Mouse (Mus musculus) heart, postnatal 10 days (tissue): Measurements from ENCODE around the gene Ube2q1. TPM values are rescaled to one million over a fixed set of nuclear protein-coding genes. Genes with fewer than 3 reads are reported as not detected.
A peak's percentile ranks its signal among the peaks of the same experiment; 100 is the strongest.

ENCODE experiments used
- DNase-seq, 2 experiments: peaks; one replicate each; pipeline ENCODE4 v3.0.0; 2021
- intact Hi-C: fragments of 180-260 bp; cut with DNase I; formaldehyde crosslinking; loops from one replicate; pipeline ENCODE4 v1.15.1; 2025
- total RNA-seq, 2 experiments: library from RNA; stranded (reverse); gene quantifications; 2 replicates each; pipeline ENCODE4 v1.2.3; 2021

Ube2q1 gene
- 10 to 100 TPM; 32.3 to 37.3 TPM for total RNA-seq

DNA sequence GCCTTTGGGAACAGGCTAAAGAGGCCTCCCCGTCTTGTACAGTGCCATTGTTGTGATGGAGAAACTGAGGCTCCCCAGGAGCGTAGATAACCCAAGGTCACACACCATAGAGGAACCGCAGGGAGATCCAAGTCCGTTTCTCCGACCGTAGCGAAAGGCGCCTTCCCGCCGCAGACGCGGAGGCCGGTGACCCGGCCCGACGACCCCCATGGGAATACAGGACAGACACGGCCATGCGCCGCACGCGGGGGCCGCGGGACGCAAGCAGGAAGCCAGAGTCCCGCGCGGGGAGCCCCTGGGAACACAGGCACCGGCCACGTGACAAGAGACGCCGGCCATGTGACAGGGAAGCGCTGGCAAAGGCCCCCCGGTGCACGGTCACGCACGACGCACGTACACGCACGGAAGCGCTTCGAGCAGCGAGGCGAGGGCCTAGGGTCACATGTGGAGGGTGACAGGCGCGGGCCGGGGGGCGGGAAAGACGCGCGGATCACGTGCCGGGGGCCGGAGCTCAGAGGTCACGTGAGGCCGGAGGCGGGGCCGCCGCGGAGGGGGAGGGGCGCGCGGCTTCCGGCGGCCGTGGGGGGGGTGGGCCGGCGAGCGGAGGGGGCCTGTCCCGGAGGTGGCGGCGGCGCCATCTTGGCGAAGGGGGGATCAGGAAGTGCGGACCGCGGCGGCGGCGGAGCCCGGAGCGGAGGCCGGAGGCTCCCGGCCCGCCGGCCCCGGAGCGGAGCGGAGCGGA is at the start of gene Ube2q1:
Ube2q1 (plus strand) TSS at position 649 of the 742 bp plus-strand sequence.
- peak; percentile 97 for DNase-seq
- intact Hi-C loops, result loop anchor here (1.0 to 5.0 kb wide), 3 partner anchors 42 to 314 kb away; no protein-coding TSS in a partner anchor

DNA sequence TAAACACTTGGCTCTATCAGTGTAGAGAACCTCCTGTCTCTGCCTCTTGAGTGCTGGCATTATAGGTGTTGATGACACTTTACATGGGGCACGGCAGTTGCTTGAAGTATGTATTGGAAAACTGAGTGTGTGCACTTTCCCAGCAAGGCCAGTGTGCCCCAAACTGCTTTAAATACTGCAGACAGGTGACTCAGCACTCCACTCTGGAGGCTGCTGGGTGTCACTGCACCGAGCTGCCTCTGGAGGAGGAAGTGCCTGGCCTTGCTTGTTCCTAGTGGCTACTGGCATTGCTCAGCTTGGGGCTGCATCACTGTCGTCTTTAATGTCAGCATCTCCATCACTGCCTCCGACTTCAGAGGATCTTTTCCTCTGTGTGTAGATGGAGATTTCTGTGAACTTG is 46.4 kb upstream of the Ube2q1 start:
- DNase-seq, result peak; percentile 57 to 61
- intact Hi-C loops, result no loop called here

DNA sequence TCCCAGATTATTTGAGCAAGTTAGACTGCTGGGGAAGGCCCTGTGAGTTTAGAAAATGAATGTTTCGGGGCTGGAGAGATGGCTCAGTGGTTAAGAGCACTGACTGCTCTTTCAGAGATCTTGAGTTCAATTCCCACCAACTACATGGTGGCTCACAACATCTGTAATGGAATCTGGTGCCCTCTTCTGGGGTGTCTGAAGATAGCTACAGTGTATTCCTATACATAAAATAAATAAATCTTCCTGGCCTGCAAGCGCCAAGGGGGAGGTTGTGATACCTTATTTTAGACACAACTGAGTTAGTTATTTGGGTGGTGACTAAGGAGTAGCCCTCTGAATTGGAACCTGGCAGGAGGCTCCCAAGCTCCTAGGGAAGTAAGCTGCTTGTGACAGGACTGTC is 44.6 kb upstream of the Ube2q1 start:
- intact Hi-C loops, result no loop called here
- no peak for DNase-seq

GRCm38 (mm10) chr3:89730350-89731331 is 42.8 kb upstream of the Ube2q1 start:
- intact Hi-C loops, result loop anchor here (1.0 to 2.0 kb wide), 2 partner anchors 42 to 126 kb away; no protein-coding TSS in a partner anchor

GRCm38 (mm10) chr3:89732091-89732490 is 41.3 kb upstream of the Ube2q1 start:
- intact Hi-C loops, result no loop called here
- DNase-seq, result no peak

More at GRCm38 (mm10) chr3:89730350-89731331, 42.8 kb upstream of the Ube2q1 start:
- peak; percentile 86 to 88 for DNase-seq

- intact Hi-C loops, result no loop called here
- DNase-seq, result no peak
These were observed 34.9 kb upstream of the Ube2q1 start for GRCm38 (mm10) chr3:89738509-89738908.

- intact Hi-C loops, result no loop called here
- peak in 1 of 2 experiments; percentile 17 for DNase-seq
These were observed 21.1 kb upstream of the Ube2q1 start for GRCm38 (mm10) chr3:89752307-89752706.

DNA sequence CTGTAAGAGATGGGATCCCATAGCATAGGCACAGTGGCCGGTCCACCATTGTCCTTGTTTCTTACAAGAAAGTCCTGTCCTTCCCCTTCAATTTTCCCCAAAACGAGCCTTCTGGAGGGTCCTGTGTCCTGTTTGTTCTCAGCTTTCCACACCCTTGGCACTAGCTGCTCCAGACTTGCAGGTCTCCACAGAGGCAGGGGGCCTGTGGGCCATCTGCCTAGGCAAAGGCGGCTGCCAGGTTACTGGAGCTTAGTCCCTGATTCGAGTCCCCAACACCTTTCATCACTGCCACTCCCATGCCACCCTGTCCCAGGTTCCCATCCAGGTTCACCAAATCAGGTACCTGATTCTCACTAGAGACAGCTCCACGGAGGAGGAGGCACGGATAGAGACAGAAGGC is 18.1 kb upstream of the Ube2q1 start:
- DNase-seq, result no peak
- intact Hi-C loops, result no loop called here

DNA sequence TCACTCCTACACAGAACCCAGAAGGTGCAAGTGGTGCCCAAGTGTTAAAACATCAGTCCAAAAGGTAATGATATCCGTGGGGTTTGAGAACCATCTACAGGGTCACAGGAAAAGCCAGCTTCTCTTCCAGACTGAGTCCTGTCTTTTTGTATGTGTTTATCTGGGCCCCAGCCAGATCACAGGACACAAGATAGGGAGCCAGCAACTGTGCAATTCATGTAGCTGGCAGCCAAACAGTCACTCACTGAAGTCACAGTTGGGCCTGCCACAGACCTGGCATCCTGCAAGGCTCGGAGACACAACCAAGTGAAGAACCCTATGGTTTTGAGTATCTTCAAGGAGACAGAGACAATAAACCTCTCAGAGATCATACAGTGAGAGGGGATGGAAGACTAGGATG is 15.6 kb upstream of the Ube2q1 start:
- intact Hi-C loops, result no loop called here
- DNase-seq, result no peak

- no peak for DNase-seq
- intact Hi-C loops, result no loop called here
These were observed 13.6 kb upstream of the Ube2q1 start for GRCm38 (mm10) chr3:89759786-89760185.

DNA sequence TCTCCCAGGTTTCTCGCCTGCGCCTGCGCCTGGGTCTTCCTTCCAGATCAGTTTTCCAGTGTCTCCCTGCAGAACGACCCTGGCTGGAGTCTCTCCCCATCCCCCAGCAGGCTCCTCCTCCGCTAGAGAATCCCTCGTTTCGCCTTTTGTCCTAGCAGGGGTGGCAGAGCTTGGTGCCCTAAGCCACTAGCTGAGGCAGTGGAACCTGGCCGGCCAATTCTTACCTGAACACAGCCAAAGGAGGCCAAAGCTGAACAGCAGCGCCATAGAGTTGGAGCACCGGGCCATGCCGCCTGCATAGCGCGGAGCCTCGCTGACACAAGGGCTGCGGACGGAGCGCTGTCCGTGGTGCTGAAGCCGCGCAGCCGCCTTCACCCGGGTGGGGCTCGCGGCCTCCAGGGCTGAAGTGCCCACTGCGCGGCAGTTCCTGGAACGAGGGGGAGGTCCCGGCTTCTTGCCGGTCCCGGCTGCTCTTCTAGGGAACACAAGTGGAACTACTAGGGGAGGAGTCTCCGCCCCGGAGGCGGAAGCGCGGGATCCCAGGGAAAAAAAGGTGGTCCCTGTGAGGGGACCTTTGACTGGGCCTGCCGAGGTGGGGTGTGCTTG is 9.2 kb upstream of the Ube2q1 start, which contains the start of gene Chrnb2:
Chrnb2 (minus strand) TSS at position 514 of the 606 bp plus-strand sequence.
- intact Hi-C loops, result no loop called here
- peak; percentile 84 to 88 for DNase-seq

DNA sequence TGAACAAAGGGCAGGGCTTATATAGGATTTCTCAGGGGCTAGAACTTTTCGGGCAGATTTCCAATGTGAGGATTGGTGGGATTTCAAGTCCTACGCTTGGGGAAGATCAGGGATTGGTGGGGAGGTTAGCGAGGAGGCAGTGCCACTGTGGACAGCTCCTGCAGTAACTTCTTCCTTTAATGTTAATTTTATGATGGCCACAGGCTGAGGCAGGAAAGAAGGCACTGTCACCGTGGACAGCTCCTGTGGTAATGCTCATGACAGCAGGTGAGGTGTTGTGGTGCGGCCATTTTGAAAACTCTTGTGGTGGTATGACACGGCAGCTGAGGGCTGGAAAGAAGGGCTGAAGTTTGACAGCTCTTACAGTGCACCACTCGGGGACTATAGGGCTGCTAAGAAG is 3.8 kb upstream of the Ube2q1 start:
- intact Hi-C loops, result no loop called here
- no peak for DNase-seq

- intact Hi-C loops, result loop anchor here (5.0 kb wide), 1 partner anchor 258 kb away; no protein-coding TSS in a partner anchor
- no peak for DNase-seq
These were observed 2.9 kb upstream of the Ube2q1 start for GRCm38 (mm10) chr3:89770425-89771002.

DNA sequence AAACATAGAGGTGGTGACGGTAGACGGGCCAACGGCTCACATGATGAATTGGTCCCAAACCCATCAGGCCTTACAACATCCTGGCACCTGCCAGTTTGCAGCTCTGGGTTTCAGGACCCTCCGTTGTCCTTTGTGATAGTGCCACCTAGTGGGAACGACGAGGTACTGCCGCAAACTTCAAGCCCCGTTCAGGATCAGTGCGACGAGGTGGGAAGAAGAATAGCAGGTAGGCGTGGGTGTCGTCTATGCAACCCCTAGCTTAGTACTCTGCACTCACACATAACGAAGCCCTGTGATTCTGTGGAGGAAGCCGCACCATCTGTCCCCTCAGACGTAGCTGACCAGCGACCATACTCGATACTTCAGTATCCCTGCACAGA is 838 bp upstream of the Ube2q1 start:
- intact Hi-C loops, result loop anchor here (1.0 to 5.0 kb wide), 2 partner anchors 41 to 260 kb away; no protein-coding TSS in a partner anchor
- DNase-seq, result peak; percentile 88 to 91

DNA sequence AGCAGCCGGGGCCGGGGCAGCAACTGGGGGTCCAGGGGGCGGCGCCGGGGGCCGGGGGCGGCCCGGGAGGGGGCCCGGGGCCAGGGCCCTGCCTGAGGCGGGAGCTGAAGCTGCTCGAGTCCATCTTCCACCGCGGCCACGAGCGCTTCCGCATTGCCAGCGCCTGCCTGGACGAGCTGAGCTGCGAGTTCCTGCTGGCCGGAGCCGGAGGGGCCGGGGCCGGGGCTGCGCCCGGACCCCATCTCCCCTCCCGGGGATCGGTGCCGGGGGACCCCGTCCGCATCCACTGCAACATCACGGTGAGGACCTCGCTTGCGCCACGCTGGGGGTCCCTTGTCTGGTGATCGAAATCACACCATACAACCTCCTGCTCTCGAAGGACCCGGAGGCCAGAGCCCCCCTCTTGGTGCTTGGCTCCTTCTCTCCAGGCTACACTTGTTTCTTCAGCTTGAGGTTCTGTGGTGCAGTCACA is 360 bp downstream of the Ube2q1 start:
- intact Hi-C loops, result loop anchor here (1.0 to 5.0 kb wide), 2 partner anchors 261 to 314 kb away; no protein-coding TSS in a partner anchor
- peak; percentile 56 to 60 for DNase-seq

GRCm38 (mm10) chr3:89774236-89774960 is 982 bp downstream of the Ube2q1 start:
- DNase-seq, result peak in 1 of 2 experiments; percentile 27
- intact Hi-C loops, result loop anchor here (5.0 kb wide), 1 partner anchor 262 kb away; no protein-coding TSS in a partner anchor

DNA sequence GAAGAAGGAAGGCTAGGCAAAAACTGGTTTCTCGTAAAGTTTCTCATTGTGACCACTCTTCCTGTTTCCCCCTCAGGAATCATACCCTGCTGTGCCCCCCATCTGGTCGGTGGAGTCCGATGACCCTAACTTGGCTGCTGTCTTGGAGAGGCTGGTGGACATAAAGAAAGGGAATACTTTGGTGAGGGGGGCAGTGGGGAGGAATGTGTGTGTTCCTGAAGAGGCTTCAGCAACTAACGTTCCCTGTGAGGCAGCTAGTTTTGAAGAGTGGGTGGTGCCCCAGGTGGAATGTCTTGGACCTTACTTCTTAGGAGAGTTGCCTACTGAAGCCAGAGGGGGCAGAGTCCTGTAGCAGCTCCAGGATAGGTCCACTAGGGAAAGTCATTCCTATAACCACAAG is 2.6 kb downstream of the Ube2q1 start:
- no peak for DNase-seq
- intact Hi-C loops, result no loop called here

- intact Hi-C loops, result loop anchor here (10.0 kb wide), 2 partner anchors 175 to 295 kb away; partner anchors contain the start of gene Tpm3
These were observed 6.7 kb downstream of the Ube2q1 start for GRCm38 (mm10) chr3:89780102-89780501.

DNA sequence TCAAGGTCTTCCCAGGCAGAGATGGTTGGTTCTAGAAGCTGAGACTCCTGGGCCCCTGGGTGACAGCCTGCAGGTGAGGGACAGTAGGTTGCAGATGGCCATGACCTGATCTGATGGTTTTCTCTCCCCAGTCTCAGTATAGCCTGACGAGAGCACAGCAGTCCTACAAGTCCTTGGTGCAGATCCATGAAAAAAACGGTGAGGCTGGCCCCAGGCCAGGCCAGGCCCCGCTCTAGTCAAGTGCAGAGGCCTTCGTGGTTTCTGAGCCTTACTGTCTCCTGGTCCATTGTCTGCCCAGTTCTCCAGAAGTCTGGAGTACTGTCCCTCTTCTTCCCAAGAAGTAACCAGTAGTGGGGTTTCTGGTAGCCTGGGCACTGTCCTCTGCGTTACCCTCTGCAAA is 8.2 kb downstream of the Ube2q1 start:
- no peak for DNase-seq
- intact Hi-C loops, result loop anchor here (10.0 kb wide), 2 partner anchors 173 to 293 kb away; partner anchors contain the start of gene Tpm3

More at GRCm38 (mm10) chr3:89780102-89780501, 6.7 kb downstream of the Ube2q1 start:
- no peak for DNase-seq
